Mouse (Mus musculus) embryonic fibroblast, embryonic 13.5 days (primary cell): ENCODE results near the gene Timp3.

Experiments used
- CTCF ChIP-seq: IDR thresholded peaks from 2 replicates; pipeline ENCODE4 v1.5.1; 2011; ENCODE audit warnings: mild to moderate bottlenecking, control low read depth, low read length, moderate library complexity, borderline replicate concordance; ENCODE audit not compliant: insufficient read depth
- POLR2A ChIP-seq: IDR thresholded peaks from 2 replicates; pipeline ENCODE4 v1.6.1; 2011; ENCODE audit warnings: low read depth, mild to moderate bottlenecking, control low read depth, low read length, moderate library complexity

- no peak for TF ChIP-seq POLR2A
- TF ChIP-seq CTCF, result no peak
Measured at GRCm38 (mm10) chr10:86375903-86376302, 75.7 kb downstream of the Timp3 start.
